Mouse (Mus musculus): Measurements from ENCODE around the gene Cdcp2.

Cdcp2 gene

GRCm38 (mm10) chr4:107094484-107095187, 2.1 kb upstream of the Cdcp2 start:
- 90% methylated on average over 16 of the region's 16 CpGs for WGBS

- 61% methylated on average over 6 of the region's 6 CpGs for WGBS
Observed at GRCm38 (mm10) chr4:107096043-107096442, 648 bp upstream of the Cdcp2 start.

GRCm38 (mm10) chr4:107097871-107098270, 1.2 kb downstream of the Cdcp2 start:
- WGBS = 65% methylated on average over 15 of the region's 15 CpGs

- 81% methylated on average over 10 of the region's 10 CpGs for WGBS
Observed at GRCm38 (mm10) chr4:107098375-107098774, 1.7 kb downstream of the Cdcp2 start.

GRCm38 (mm10) chr4:107098791-107099525, 2.3 kb downstream of the Cdcp2 start:
- 72% methylated on average over 17 of the region's 17 CpGs for WGBS

- WGBS = 67% methylated on average over 8 of the region's 8 CpGs
Observed at GRCm38 (mm10) chr4:107102220-107102619, 5.5 kb downstream of the Cdcp2 start.

- 96% methylated on average over 16 of the region's 16 CpGs for WGBS
Observed at GRCm38 (mm10) chr4:107106777-107107176, 10.1 kb downstream of the Cdcp2 start.

- WGBS = 49% methylated on average over 13 of the region's 13 CpGs
Observed at GRCm38 (mm10) chr4:107108291-107108731, 11.6 kb downstream of the Cdcp2 start.

GRCm38 (mm10) chr4:107109181-107109580, 12.5 kb downstream of the Cdcp2 start:
- WGBS = 96% methylated on average over 6 of the region's 6 CpGs

GRCm38 (mm10) chr4:107114278-107114677, 17.6 kb downstream of the Cdcp2 start:
- WGBS = 81% methylated on average over 8 of the region's 8 CpGs

- 75% methylated on average over 2 of the region's 2 CpGs for WGBS
Observed at GRCm38 (mm10) chr4:107117741-107118385, 21.2 kb downstream of the Cdcp2 start.

- 69% methylated on average over 4 of the region's 4 CpGs for WGBS
Observed at GRCm38 (mm10) chr4:107119056-107119455, 22.4 kb downstream of the Cdcp2 start.

GRCm38 (mm10) chr4:107120676-107121075, 24.0 kb downstream of the Cdcp2 start:
- WGBS = 95% methylated on average over 6 of the region's 6 CpGs

GRCm38 (mm10) chr4:107121165-107121943, 24.7 kb downstream of the Cdcp2 start:
- WGBS = 71% methylated on average over 12 of the region's 12 CpGs

GRCm38 (mm10) chr4:107124376-107124775, 27.7 kb downstream of the Cdcp2 start:
- WGBS = 53% methylated on average over 7 of the region's 7 CpGs

GRCm38 (mm10) chr4:107125101-107125500, 28.4 kb downstream of the Cdcp2 start:
- WGBS = 57% methylated on average over 5 of the region's 5 CpGs

GRCm38 (mm10) chr4:107126389-107126788, 29.7 kb downstream of the Cdcp2 start:
- WGBS = 73% methylated on average over 10 of the region's 10 CpGs

GRCm38 (mm10) chr4:107126891-107127524, 30.3 kb downstream of the Cdcp2 start:
- WGBS = 84% methylated on average over 13 of the region's 13 CpGs

- 74% methylated on average over 13 of the region's 13 CpGs for WGBS
Observed at GRCm38 (mm10) chr4:107127901-107128669, 31.4 kb downstream of the Cdcp2 start.

- WGBS = 90% methylated on average over 8 of the region's 8 CpGs
Observed at GRCm38 (mm10) chr4:107129373-107129772, 32.7 kb downstream of the Cdcp2 start.
